Mouse (Mus musculus) embryonic facial prominence, embryonic 14.5 days (tissue): ENCODE data around the gene Lrmda. TPM values are rescaled to one million over a fixed set of nuclear protein-coding genes. Genes with fewer than 3 reads are reported as not detected.
"Not testable (repeated sequence)": the region's sequence is repeated elsewhere in the genome, so short reads cannot be mapped to it uniquely, and the experiment has no call there.

Experiments
- ATAC-seq: fragments of 200-750 bp; cut with Nextera tagmentation; 2 replicates; pipeline ENCODE4 v1.8.0; 2017; ENCODE audit warnings: low read depth, moderate number of reproducible peaks, moderate TSS enrichment
- DNase-seq: peaks from one replicate; pipeline ENCODE4 v3.0.0-alpha.2; 2015; ENCODE audit warnings: low spot score
- H3K27ac ChIP-seq: fragments of 300-500 bp; sonication (generic); replicated peaks from 2 replicates; pipeline ENCODE4 v1.5.1; 2014; ENCODE audit warnings: low read depth, mild to moderate bottlenecking, low read length, moderate library complexity
- H3K27me3 ChIP-seq: fragments of 300-500 bp; sonication (generic); replicated peaks from 2 replicates; pipeline ENCODE4 v1.6.1; 2014; ENCODE audit warnings: low read length; ENCODE audit not compliant: control insufficient read depth, insufficient read depth
- H3K36me3 ChIP-seq: fragments of 300-500 bp; sonication (generic); 2 replicates; pipeline ENCODE4 v1.6.1; 2014; ENCODE audit warnings: low read length, mixed read lengths; ENCODE audit not compliant: control insufficient read depth, insufficient read depth
- H3K4me1 ChIP-seq: fragments of 300-500 bp; sonication (generic); 2 replicates; pipeline ENCODE4 v1.6.1; 2014; ENCODE audit warnings: antibody characterized with exemption, low read length; ENCODE audit not compliant: control insufficient read depth, insufficient read depth
- H3K4me2 ChIP-seq: fragments of 300-500 bp; sonication (generic); 2 replicates; pipeline ENCODE4 v1.6.1; 2014; ENCODE audit warnings: low read depth, mild to moderate bottlenecking, low read length, moderate library complexity, mixed read lengths
- H3K4me3 ChIP-seq: fragments of 300-500 bp; sonication (generic); 2 replicates; pipeline ENCODE4 v1.5.1; 2014; ENCODE audit warnings: low read depth, mild to moderate bottlenecking, low read length
- H3K9ac ChIP-seq: fragments of 300-500 bp; sonication (generic); 2 replicates; pipeline ENCODE4 v1.6.1; 2014; ENCODE audit warnings: low read depth, mild to moderate bottlenecking, low read length, moderate library complexity, mixed read lengths
- H3K9me3 ChIP-seq: fragments of 300-500 bp; sonication (generic); 2 replicates; pipeline ENCODE4 v1.6.1; 2016; ENCODE audit warnings: low read length; ENCODE audit not compliant: control insufficient read depth
- WGBS: fragments of 180-500 bp; shearing (Covaris S2); extraction: QIAGEN DNeasy Blood & Tissue Kit; methylation state at CpG from one replicate; pipeline ENCODE4 v1.1.7; 2014; 5-methylcytosine and 5-hydroxymethylcytosine counted together
- polyA plus RNA-seq: library from polyadenylated mRNA; unstranded; fragments of >200 nt; fragmentation: Nextera tagmentation; extraction: Ambion mirVana; gene quantifications from 2 replicates; pipeline ENCODE4 v1.2.1, GENCODE M21; 2014

Lrmda gene
- polyA plus RNA-seq, 1 experiment from 2014 or later: 0.24 TPM

GRCm38 (mm10) chr14:22759673-22760072 lies 740.2 kb downstream of the Lrmda start:
- no peak overlapping the region for H3K4me3 ChIP-seq
- no peak overlapping the region for H3K27ac ChIP-seq
- DNase-seq (peak; percentile 34), ATAC-seq (no peak)
- no peaks in the 10 kb centered on the region for H3K9me3 ChIP-seq
- H3K4me2 ChIP-seq: no peak overlapping the region
- peaks cover 5% of the 10 kb centered on the region; the same call in 1 of the 2 replicates for H3K4me1 ChIP-seq
- H3K36me3 ChIP-seq: no peaks in the 10 kb centered on the region
- no peak overlapping the region for H3K9ac ChIP-seq
- H3K27me3 ChIP-seq: no peaks in the 10 kb centered on the region

- no peak overlapping the region for H3K27ac ChIP-seq
- no peak overlapping the region for H3K9ac ChIP-seq
- H3K27me3 ChIP-seq: no peaks in the 10 kb centered on the region
- H3K36me3 ChIP-seq: no peaks in the 10 kb centered on the region
- H3K4me2 ChIP-seq: no peak overlapping the region
- no peak overlapping the region for H3K4me3 ChIP-seq
- peaks cover 5% of the 10 kb centered on the region; the same call in 1 of the 2 replicates for H3K4me1 ChIP-seq
- ATAC-seq: no peak
- no peaks in the 10 kb centered on the region for H3K9me3 ChIP-seq
- 60% methylated on average over 7 of the region's 7 CpGs for WGBS
- DNase-seq: peak; percentile 57
These were observed 740.9 kb downstream of the Lrmda start for GRCm38 (mm10) chr14:22760241-22761039.

- H3K27me3 ChIP-seq: no peaks in the 10 kb centered on the region
- no peak overlapping the region for H3K27ac ChIP-seq
- H3K9me3 ChIP-seq: no peaks in the 10 kb centered on the region
- H3K36me3 ChIP-seq: no peaks in the 10 kb centered on the region
- 84% methylated on average over 2 of the region's 2 CpGs for WGBS
- H3K4me1 ChIP-seq: peaks cover 11% of the 10 kb centered on the region; the same call in 1 of the 2 replicates
- ATAC-seq (no peak), DNase-seq (peak; percentile 10)
- no peak overlapping the region for H3K4me2 ChIP-seq
- H3K9ac ChIP-seq: no peak overlapping the region
- no peak overlapping the region for H3K4me3 ChIP-seq
These were observed 762.2 kb downstream of the Lrmda start for GRCm38 (mm10) chr14:22781709-22782108.

GRCm38 (mm10) chr14:22782365-22782764 lies 762.9 kb downstream of the Lrmda start:
- Histone ChIP-seq H3K27ac (no peak overlapping the region), H3K9me3 (no peaks in the 10 kb centered on the region), H3K4me1 (peaks cover 11% of the 10 kb centered on the region; the same call in 1 of the 2 replicates), H3K9ac (no peak overlapping the region), H3K27me3 (no peaks in the 10 kb centered on the region), H3K36me3 (no peaks in the 10 kb centered on the region), H3K4me2 (no peak overlapping the region), H3K4me3 (no peak overlapping the region)
- DNase-seq: peak; percentile 26
- no peak for ATAC-seq
- WGBS: 44% methylated on average over 2 of the region's 2 CpGs

- no peak overlapping the region for H3K4me2 ChIP-seq
- H3K36me3 ChIP-seq: no peaks in the 10 kb centered on the region
- no peak overlapping the region for H3K4me3 ChIP-seq
- H3K27me3 ChIP-seq: no peaks in the 10 kb centered on the region
- peaks cover 11% of the 10 kb centered on the region; the same call in 1 of the 2 replicates for H3K4me1 ChIP-seq
- H3K9ac ChIP-seq: no peak overlapping the region
- peak; percentile 79 for DNase-seq
- H3K9me3 ChIP-seq: no peaks in the 10 kb centered on the region
- WGBS: 42% methylated on average over 15 of the region's 15 CpGs
- peak; percentile 82 for ATAC-seq
- peak overlapping the region; percentile 49 for H3K27ac ChIP-seq
These were observed 764.0 kb downstream of the Lrmda start for GRCm38 (mm10) chr14:22783211-22784161.

GRCm38 (mm10) chr14:22800020-22800419 lies 780.5 kb downstream of the Lrmda start:
- no peak overlapping the region for H3K4me2 ChIP-seq
- ATAC-seq (no peak), DNase-seq (no peak)
- no peak overlapping the region for H3K9ac ChIP-seq
- no peaks in the 10 kb centered on the region for H3K36me3 ChIP-seq
- whole genome bisulfite sequencing: 68% methylated on average over 4 of the region's 4 CpGs
- H3K27ac ChIP-seq: no peak overlapping the region
- H3K4me1 ChIP-seq: no peaks in the 10 kb centered on the region
- no peak overlapping the region for H3K4me3 ChIP-seq
- no peaks in the 10 kb centered on the region for H3K9me3 ChIP-seq
- H3K27me3 ChIP-seq: no peaks in the 10 kb centered on the region

GRCm38 (mm10) chr14:22800871-22801636 lies 781.5 kb downstream of the Lrmda start:
- H3K9me3 ChIP-seq: no peaks in the 10 kb centered on the region
- no peak overlapping the region for H3K4me2 ChIP-seq
- H3K4me3 ChIP-seq: no peak overlapping the region
- no peaks in the 10 kb centered on the region for H3K4me1 ChIP-seq
- H3K27ac ChIP-seq: no peak overlapping the region
- WGBS: 72% methylated on average over 13 of the region's 13 CpGs
- DNase-seq (no peak), ATAC-seq (0 out of 2 replicates have a peak, but pooled peaks have one; percentile 47)
- no peak overlapping the region for H3K9ac ChIP-seq
- no peaks in the 10 kb centered on the region for H3K36me3 ChIP-seq
- H3K27me3 ChIP-seq: no peaks in the 10 kb centered on the region

- DNase-seq, H3K4me3 ChIP-seq, H3K9ac ChIP-seq, ATAC-seq, H3K4me1 ChIP-seq, H3K36me3 ChIP-seq, H3K27me3 ChIP-seq, H3K27ac ChIP-seq, H3K9me3 ChIP-seq, H3K4me2 ChIP-seq: not testable (repeated sequence)
- WGBS: 79% methylated on average over 4 of the region's 4 CpGs
These were observed 782.2 kb downstream of the Lrmda start for GRCm38 (mm10) chr14:22801714-22802113.
